Mouse (Mus musculus): ENCODE data around the gene Nmb.

- TF ChIP-seq GATA1 (IDR thresholded peaks at IDR 0.05; ENCODE audit: borderline replicate concordance, low read length): no peak
- TF ChIP-seq POLR2AphosphoS5 (IDR thresholded peaks at IDR 0.05; ENCODE audit: insufficient replicate concordance, low read depth, low read length): no peak
- TF ChIP-seq CTCF (IDR thresholded peaks at IDR 0.05; ENCODE audit: low read depth, low read length): no peak
- no peak for TF ChIP-seq GATA2 (IDR thresholded peaks at IDR 0.05; ENCODE audit: borderline replicate concordance, low read depth, low read length)
These were observed 31.8 kb downstream of the Nmb start for GRCm38 (mm10) chr7:80873038-80873437.

All from G1E (cell line).